11 mouse cellular contexts compared by ENCODE assay signal in genomic region chr5:140042002-140042611, GRCm38 (mm10).
A peak's percentile ranks its signal among the peaks of the same experiment; 100 is the strongest.
DNase-seq lines count a peak whose midpoint lies in the region; ATAC-seq lines count a peak whose summit lies in the region.
"Had no signal": no experiment of that assay in that cellular context is flagged by ENCODE, and none has a peak within 500 bp of the region (broad histone marks: within the 10 kb centered on the region; RNA-seq: fewer than 3 reads in every experiment).

No protein-coding gene starts in this region.

- intact Hi-C loops in heart, postnatal 14 days (cut with DNase I): loop anchor here (5.0 kb wide), 1 partner anchor 135 kb away; the partner anchor contains the start of gene Elfn1
- intact Hi-C loops in heart, postnatal 10 days (cut with DNase I): loop anchor here (5.0 kb wide), 1 partner anchor 100 kb away; no protein-coding TSS in a partner anchor

- no peak overlapping the region for H3K4me2 ChIP-seq in hindbrain, embryonic 16.5 days (ENCODE audit: low read length)
- H3K4me2 ChIP-seq in hindbrain, embryonic 11.5 days (replicated peaks; ENCODE audit: low read depth, low read length): no peak overlapping the region

- H3K4me3 ChIP-seq in hindbrain, embryonic 16.5 days (ENCODE audit: low read length): no peak overlapping the region
- no peak overlapping the region for H3K4me3 ChIP-seq in hindbrain, embryonic 11.5 days (ENCODE audit: low read depth, low read length)
- H3K4me3 ChIP-seq: megakaryocyte, embryonic 14.5 days had no signal

- ATAC-seq in hindbrain, embryonic 16.5 days: peak; percentile 38; the same call in 1 of the 2 replicates
- no peak for ATAC-seq in hindbrain, embryonic 11.5 days (ENCODE audit: low FRiP score)
- ATAC-seq: inflammation-experienced regulatory T-cells, adult 6 months had no signal

- H3K9me3 ChIP-seq in hindbrain, embryonic 16.5 days (ENCODE audit: control insufficient read depth, low read length): no peaks in the 10 kb centered on the region
- no peaks in the 10 kb centered on the region for H3K9me3 ChIP-seq in hindbrain, embryonic 11.5 days (ENCODE audit: control insufficient read depth, low read length)
- H3K9me3 ChIP-seq: megakaryocyte, embryonic 14.5 days had no signal

- 86% methylated on average over 3 of the region's 3 CpGs for WGBS in hindbrain, embryonic 16.5 days
- WGBS in hindbrain, embryonic 11.5 days: 72% methylated on average over 3 of the region's 3 CpGs

- H3K4me1 ChIP-seq in hindbrain, embryonic 16.5 days (ENCODE audit: control insufficient read depth, insufficient read depth, low read depth, low read length): no peaks in the 10 kb centered on the region
- no peaks in the 10 kb centered on the region; the same call in 1 of the 2 replicates for H3K4me1 ChIP-seq in hindbrain, embryonic 11.5 days (replicated peaks; ENCODE audit: control insufficient read depth, insufficient read depth, low read length)

- no peaks in the 10 kb centered on the region for H3K27me3 ChIP-seq in hindbrain, embryonic 16.5 days (replicated peaks; ENCODE audit: control insufficient read depth, insufficient read depth, low read length)
- H3K27me3 ChIP-seq in hindbrain, embryonic 11.5 days (ENCODE audit: control insufficient read depth, insufficient read depth, low read length): no peaks in the 10 kb centered on the region

- no peaks in the 10 kb centered on the region for H3K36me3 ChIP-seq in hindbrain, embryonic 16.5 days (ENCODE audit: control insufficient read depth, insufficient read depth, low read length)
- no peaks in the 10 kb centered on the region for H3K36me3 ChIP-seq in hindbrain, embryonic 11.5 days (ENCODE audit: control insufficient read depth, insufficient read depth, low read length)

- no peak overlapping the region for H3K27ac ChIP-seq in hindbrain, embryonic 16.5 days (ENCODE audit: low read depth, low read length)
- H3K27ac ChIP-seq in hindbrain, embryonic 11.5 days (ENCODE audit: low read depth, low read length): no peak overlapping the region

- no peak for DNase-seq in hindbrain, embryonic 11.5 days (ENCODE audit: low spot score)
- DNase-seq in retina, embryonic 14.5 days (ENCODE audit: low spot score): peak; percentile 18
- DNase-seq in retina, postnatal 1 day: no peak
- DNase-seq in induced T-regulatory cell, adult 2 months (ENCODE audit: low read depth): peak; percentile 3
- DNase-seq in thymus, postnatal 0 days (ENCODE audit: low spot score): peak; percentile 20
- no peak for DNase-seq in heart, postnatal 14 days
- no peak for DNase-seq in heart, postnatal 10 days
- DNase-seq: gastrocnemius, postnatal 10 days had no signal

- H3K9ac ChIP-seq in hindbrain, embryonic 16.5 days (ENCODE audit: low read depth, low read length): no peak overlapping the region
- H3K9ac ChIP-seq in hindbrain, embryonic 11.5 days (ENCODE audit: low read depth, low read length): no peak overlapping the region

Comparison
In these comparisons a context has a peak if more than half of its experiments do, and no peak if none do; other contexts are left out.
1. DNase-seq: peak in retina, embryonic 14.5 days (single experiment), induced T-regulatory cell, adult 2 months (single experiment) and thymus, postnatal 0 days (single experiment); none in hindbrain, embryonic 11.5 days (single experiment), retina, postnatal 1 day (single experiment), heart, postnatal 14 days (0 of 2) and heart, postnatal 10 days (0 of 2).